Mouse (Mus musculus) lung, postnatal 14 days (tissue): ENCODE data around the gene Ttf2.

Source experiments
- DNase-seq: peaks from one replicate; pipeline ENCODE4 v3.0.0; 2021

Gene Ttf2

DNA sequence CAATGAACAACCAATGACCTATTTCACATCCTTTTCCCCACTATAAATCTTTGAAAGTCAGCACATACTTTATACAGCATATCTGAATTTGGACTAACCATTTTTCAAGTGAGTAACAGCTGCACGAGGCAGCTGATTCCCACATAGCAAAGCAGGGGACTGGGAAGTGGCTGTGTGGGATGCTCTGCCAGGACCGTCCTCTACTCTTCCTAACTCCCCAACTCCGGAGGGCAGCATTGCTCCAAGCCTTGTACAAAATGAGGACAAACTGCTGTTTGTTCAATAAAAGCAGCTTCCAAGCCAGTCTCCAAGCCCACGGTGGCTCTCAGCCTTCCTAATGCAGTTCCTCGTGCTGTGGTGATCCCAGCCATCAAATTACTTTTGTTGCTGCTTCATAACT is 58.8 kb downstream of the Ttf2 start:
- no peak for DNase-seq

DNA sequence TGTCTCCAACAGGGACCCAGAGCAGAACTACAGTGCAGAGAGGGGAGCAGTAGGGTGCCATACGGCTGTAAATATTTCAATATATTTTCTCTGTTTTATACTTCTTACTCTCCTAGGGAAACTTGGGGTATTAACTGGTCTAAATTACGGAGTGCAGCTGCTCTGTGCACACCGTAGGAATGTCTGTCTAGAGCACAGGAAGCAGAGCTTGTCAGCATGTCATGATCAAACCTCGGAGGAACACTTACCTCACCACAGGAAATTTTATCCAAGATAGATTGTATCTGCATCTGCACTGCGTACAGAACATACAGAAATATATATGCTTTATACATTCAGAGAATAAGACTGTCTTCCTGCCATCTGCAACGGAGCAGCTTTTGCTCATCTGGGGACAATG is 60.9 kb downstream of the Ttf2 start:
- no peak for DNase-seq

DNA sequence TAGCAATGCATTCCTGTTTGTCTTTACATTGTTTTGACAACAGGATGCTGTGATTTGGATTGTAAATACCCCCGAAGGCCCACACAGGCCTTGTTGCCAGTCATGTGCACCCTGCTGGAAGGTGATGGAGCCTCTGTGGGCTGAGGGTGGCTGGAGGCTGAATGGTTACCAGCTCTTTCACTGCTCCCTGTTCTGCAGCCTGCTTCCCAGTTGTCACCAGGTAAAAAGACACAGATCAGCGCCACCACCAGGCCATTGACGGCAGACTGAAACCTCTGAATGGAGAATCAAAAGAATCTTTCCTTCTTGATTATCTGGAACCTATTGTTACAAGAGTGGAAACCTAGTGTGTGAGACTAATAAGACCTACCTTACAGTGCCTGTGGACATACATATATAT is 62.5 kb downstream of the Ttf2 start:
- no peak for DNase-seq

DNA sequence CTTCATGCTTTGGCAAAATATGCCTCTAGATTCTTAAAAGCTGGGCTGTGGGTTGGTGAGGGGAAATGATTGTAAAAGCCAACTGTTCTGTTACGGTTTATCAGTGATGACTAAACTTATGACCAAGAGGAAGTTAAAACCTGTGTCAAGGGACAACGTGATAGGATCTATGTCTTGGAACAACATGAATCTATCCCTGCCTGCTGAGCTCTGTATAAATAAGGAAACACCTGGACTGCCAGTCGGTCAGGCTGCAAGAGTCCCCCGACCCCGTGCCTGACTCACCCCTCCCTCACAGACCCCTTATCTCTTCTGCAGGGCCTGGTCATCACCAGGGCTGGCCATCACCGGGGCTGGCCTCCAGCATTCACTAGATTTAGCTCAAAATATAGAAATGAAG is 63.3 kb downstream of the Ttf2 start:
- DNase-seq: no peak

DNA sequence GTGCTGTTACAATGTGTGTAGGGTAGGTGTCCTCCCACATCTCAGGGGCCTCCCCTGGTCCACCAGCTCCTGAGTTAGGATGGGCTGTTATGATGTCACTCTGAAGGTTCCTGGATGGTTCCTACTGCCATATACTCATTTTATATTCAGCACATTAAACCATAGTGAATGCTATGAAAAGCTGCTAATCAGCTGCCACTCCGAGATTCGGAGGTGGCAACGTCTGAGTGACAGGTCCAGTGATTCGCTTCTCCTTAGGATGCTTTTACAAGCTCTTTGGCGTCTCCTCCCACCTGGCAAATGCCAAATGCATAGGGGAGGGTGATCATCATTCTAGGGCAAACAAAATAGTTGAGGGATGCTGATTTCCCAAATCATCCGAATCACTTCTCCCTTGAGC is 74.0 kb downstream of the Ttf2 start:
- no peak for DNase-seq

DNA sequence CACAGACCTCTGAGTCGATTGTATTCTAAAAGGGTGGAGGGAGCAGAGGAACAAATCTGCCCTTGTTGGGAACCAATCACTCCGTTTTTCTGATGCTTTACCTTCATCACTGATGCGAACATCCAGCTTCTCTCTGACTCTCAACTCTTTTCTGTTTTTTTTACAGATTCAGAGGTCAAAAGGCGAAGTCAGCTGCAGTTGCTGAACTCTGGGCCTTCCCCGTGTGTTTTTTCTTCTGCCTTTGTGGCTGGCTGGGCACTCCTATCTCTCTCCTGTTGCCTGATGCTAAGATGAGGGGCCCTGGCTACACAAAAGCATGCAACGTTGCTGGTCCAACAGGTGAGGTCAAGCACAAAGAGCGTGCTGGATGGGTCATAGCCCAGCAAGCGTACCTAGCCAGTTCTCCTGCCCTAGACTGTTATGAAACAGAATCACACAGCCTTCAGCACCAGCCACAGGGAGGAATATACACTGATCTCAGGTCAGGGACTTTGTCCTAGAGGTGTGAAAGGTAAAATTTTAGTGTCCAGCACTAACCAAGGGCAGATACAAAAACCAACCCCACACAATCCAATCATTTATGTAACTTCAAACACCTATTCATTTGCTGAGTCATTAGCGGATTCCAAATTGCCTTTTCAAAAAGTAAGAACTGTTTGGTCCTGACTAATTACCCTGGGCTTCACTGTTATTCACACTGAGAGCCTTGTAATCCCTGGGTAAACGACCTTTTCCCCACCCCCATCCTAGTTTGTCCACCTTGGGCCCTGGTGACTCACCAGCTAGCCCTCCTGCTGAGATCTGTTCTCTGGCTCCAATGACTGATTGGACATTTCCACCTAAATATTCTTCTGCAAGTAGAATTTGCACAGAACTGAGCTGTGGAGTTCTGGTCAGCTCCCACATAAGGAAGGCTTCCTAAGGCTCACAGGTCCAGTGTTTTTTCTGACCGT is 76.8 kb downstream of the Ttf2 start:
- DNase-seq: no peak

DNA sequence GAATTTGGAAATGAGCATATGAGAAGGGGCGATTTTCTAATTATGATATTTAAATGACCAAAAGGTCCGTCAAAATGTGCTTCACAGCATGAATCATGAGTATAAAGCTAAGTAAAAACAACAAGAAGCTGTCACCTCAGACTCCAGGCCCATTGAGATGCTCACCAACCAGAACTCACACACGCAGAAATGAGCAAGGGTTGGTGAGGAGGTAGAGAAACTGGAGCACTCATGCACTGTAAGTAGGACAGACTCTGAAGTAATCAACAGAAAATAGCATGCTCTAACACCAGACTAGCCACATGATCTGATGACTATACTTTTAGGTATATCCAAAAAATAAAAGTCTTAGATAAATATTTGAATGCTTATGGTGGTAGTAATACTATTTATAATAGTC is 79.1 kb downstream of the Ttf2 start:
- DNase-seq: no peak

DNA sequence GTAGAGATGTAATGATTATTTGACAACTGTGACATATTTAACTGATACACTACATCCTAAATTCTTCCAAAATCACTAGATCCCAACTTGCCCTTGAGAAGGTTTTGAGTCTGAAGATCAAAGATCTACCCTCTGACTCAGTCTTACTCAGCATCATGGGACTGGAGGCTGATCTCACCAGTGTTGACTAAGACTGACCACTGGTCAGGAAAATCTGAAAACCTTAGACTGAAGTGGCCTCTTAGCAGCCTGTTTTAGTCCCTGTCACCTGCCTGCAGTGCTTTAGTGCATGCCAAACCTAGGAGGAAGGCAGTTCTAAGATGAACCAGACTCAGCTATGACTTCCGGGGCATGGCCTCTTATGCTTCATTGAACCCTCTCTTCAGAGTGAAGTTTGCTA is 80.2 kb downstream of the Ttf2 start:
- no peak for DNase-seq
